8 mouse cellular contexts compared by ENCODE assay signal in the genomic region with DNA sequence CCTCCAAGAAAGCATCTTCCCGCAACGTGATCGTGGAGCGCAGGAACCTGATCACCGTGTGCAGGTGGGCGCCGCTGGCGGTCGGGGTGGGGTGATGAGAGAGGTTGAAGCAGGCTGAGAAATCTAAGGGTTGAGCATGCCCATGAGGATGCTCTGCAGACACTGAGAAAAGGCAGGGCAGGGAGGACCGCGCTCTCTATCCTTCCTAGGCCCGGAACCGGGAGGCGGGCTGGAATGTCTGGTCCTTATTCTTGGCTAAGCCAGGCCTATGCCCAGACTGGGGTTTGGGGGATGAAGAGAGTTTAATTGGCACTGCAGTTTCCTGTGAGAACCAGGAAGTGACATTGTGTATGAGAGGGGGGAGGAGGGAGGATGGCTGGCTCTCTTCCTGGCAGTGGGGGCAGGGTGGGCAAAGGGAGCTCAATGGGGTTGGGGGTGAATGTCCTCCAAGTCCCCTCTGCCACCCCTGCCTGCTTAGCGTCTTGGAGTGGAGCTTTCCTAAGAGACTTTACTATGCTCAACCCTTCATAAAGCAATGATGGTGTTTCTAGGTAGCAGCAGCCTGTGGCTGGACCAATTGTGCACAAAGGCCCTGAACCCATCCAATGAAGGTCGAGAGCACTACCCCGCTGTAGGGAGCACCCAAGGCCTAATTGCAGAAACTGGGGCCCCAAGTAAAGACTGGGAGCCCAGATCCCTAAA. TPM values are rescaled to one million over a fixed set of nuclear protein-coding genes. Genes with fewer than 3 reads are reported as not detected.
DNase-seq lines count a peak whose midpoint lies in the region; ATAC-seq and TF ChIP-seq lines count a peak whose summit lies in the region.

No protein-coding gene starts in this region.

- ATAC-seq in heart, embryonic 16.5 days (replicated peaks; ENCODE audit: extremely low read depth, insufficient read depth, low FRiP score) = peak; percentile 16; the same call in 1 of the 2 replicates
- ATAC-seq in hindbrain, postnatal 0 days = peak; percentile 61
- no peak for ATAC-seq in liver, postnatal 0 days
- ATAC-seq in monocyte, adult 5-6 weeks (replicated peaks; ENCODE audit: insufficient number of reproducible peaks, low FRiP score, low TSS enrichment, poor library complexity, severe bottlenecking) = no peak

- no peaks in the 10 kb centered on the region for H3K9me3 ChIP-seq in heart, embryonic 16.5 days (replicated peaks; ENCODE audit: control insufficient read depth, low read length)
- no peaks in the 10 kb centered on the region for H3K9me3 ChIP-seq in E14TG2a.4 (ENCODE audit: low read length)
- H3K9me3 ChIP-seq in hindbrain, postnatal 0 days (ENCODE audit: low read length) = no peaks in the 10 kb centered on the region
- H3K9me3 ChIP-seq in liver, postnatal 0 days (ENCODE audit: low read length) = no peaks in the 10 kb centered on the region

- peaks cover 15% of the 10 kb centered on the region for H3K4me1 ChIP-seq in heart, embryonic 16.5 days (ENCODE audit: control insufficient read depth, insufficient read depth, low read length)
- H3K4me1 ChIP-seq in E14TG2a.4 (replicated peaks; ENCODE audit: low read depth, low read length) = peaks cover 67% of the 10 kb centered on the region
- H3K4me1 ChIP-seq in hindbrain, postnatal 0 days (ENCODE audit: insufficient read depth, low read length) = peaks cover 27% of the 10 kb centered on the region
- peaks cover 20% of the 10 kb centered on the region for H3K4me1 ChIP-seq in liver, postnatal 0 days (ENCODE audit: insufficient read depth)

- no peak for DNase-seq in heart, adult 8-10 months (ENCODE audit: low spot score)
- DNase-seq in cerebellum, postnatal 14 days = peak; percentile 77 to 84
- DNase-seq in hindbrain, postnatal 0 days (ENCODE audit: low spot score) = peak; percentile 84
- no peak for DNase-seq in liver, postnatal 0 days
- DNase-seq in urinary bladder, adult 18-20 months (ENCODE audit: low spot score in 2 of 2) = no peak

- no peak for TF ChIP-seq CTCF in E14TG2a.4 (conservative IDR thresholded peaks at IDR 0.05; ENCODE audit: low read length)
- no peak for TF ChIP-seq CTCF in hindbrain, postnatal 0 days (IDR thresholded peaks at IDR 0.05; ENCODE audit: low read depth)
- no peak for TF ChIP-seq CTCF in liver, postnatal 0 days (IDR thresholded peaks at IDR 0.05; ENCODE audit: low read depth)

- H3K9ac ChIP-seq in heart, embryonic 16.5 days (ENCODE audit: low read length) = 0 out of 2 replicates have a peak overlapping the region, but pooled peaks have one; percentile 21
- H3K9ac ChIP-seq in hindbrain, postnatal 0 days (replicated peaks; ENCODE audit: low read length) = peak overlapping the region; percentile 93
- peak overlapping the region; percentile 46; the same call in 1 of the 2 replicates for H3K9ac ChIP-seq in liver, postnatal 0 days (replicated peaks)

- H3K4me3 ChIP-seq in heart, embryonic 16.5 days (ENCODE audit: low read length) = peak overlapping the region; percentile 47
- H3K4me3 ChIP-seq in E14TG2a.4 (replicated peaks; ENCODE audit: low read length) = peak overlapping the region; percentile 76
- peak overlapping the region; percentile 80 for H3K4me3 ChIP-seq in hindbrain, postnatal 0 days (ENCODE audit: low read length)
- H3K4me3 ChIP-seq in liver, postnatal 0 days (ENCODE audit: low read depth, low read length) = peak overlapping the region; percentile 44

- 10% methylated on average over 17 of the region's 17 CpGs for WGBS in heart, embryonic 16.5 days
- 6% methylated on average over 17 of the region's 17 CpGs for WGBS in hindbrain, postnatal 0 days
- WGBS in liver, postnatal 0 days (ENCODE audit: insufficient replicate concordance) = 8% methylated on average over 17 of the region's 17 CpGs

- H3K27me3 ChIP-seq in heart, embryonic 16.5 days (ENCODE audit: control insufficient read depth, insufficient read depth, low read length) = peaks cover 38% of the 10 kb centered on the region
- H3K27me3 ChIP-seq in E14TG2a.4 (ENCODE audit: insufficient read depth, low read length) = peaks cover 17% of the 10 kb centered on the region
- no peaks in the 10 kb centered on the region for H3K27me3 ChIP-seq in hindbrain, postnatal 0 days (ENCODE audit: insufficient read depth, low read length)
- H3K27me3 ChIP-seq in liver, postnatal 0 days (ENCODE audit: insufficient read depth, low read length) = peaks cover 68% of the 10 kb centered on the region

- TF ChIP-seq EP300 in liver, postnatal 0 days (IDR thresholded peaks at IDR 0.05; ENCODE audit: low read depth) = no peak

- peak overlapping the region; percentile 86 for H3K4me2 ChIP-seq in heart, embryonic 16.5 days (ENCODE audit: low read depth, low read length)
- H3K4me2 ChIP-seq in hindbrain, postnatal 0 days (ENCODE audit: low read depth, low read length) = peak overlapping the region; percentile 87
- H3K4me2 ChIP-seq in liver, postnatal 0 days (ENCODE audit: low read depth, low read length) = peak overlapping the region; percentile 66

- H3K27ac ChIP-seq in heart, embryonic 16.5 days (ENCODE audit: low read length) = no peak overlapping the region
- H3K27ac ChIP-seq in hindbrain, postnatal 0 days = peak overlapping the region; percentile 98
- H3K27ac ChIP-seq in liver, postnatal 0 days (ENCODE audit: low read depth) = no peak overlapping the region

- no peaks in the 10 kb centered on the region for H3K36me3 ChIP-seq in heart, embryonic 16.5 days (ENCODE audit: control insufficient read depth, insufficient read depth)
- peaks cover 9% of the 10 kb centered on the region; the same call in 1 of the 2 replicates for H3K36me3 ChIP-seq in E14TG2a.4 (ENCODE audit: insufficient read depth, low read length)
- H3K36me3 ChIP-seq in hindbrain, postnatal 0 days (ENCODE audit: insufficient read depth, low read length) = no peaks in the 10 kb centered on the region
- H3K36me3 ChIP-seq in liver, postnatal 0 days (replicated peaks; ENCODE audit: insufficient read depth, low read length) = no peaks in the 10 kb centered on the region

RNA-seq across cellular contexts. Expression of a gene that starts 0.7 kb away (rescaled TPM):
- 0.72 and 1.3 TPM in 2 replicates for polyA plus RNA-seq in heart, embryonic 16.5 days (2015; fragmentation: Nextera tagmentation; extraction: Ambion mirVana)
- total RNA-seq in heart, adult 8-10 months (2022) = under 1 TPM in 1 of 4 experiments, not detected in 3; 0.16 TPM
- total RNA-seq in hindbrain, postnatal 0 days (2014; rRNA removed) = 310 and 349 TPM in 2 replicates
- polyA plus RNA-seq in hindbrain, postnatal 0 days (2015; fragmentation: Nextera tagmentation; extraction: Ambion mirVana) = 114 and 125 TPM in 2 replicates
- polyA plus RNA-seq in liver, postnatal 0 days (2015; fragmentation: Nextera tagmentation; extraction: Ambion mirVana) = 1.8 and 2.4 TPM in 2 replicates
- total RNA-seq in monocyte, adult 5-6 weeks (2017) = 4.8 TPM in 1 of 3 replicates, not detected in the others

RNA-seq across cellular contexts. Expression of a gene that starts 13.9 kb away (rescaled TPM):
- 308 and 331 TPM in 2 replicates for polyA plus RNA-seq in heart, embryonic 16.5 days (2015; fragmentation: Nextera tagmentation; extraction: Ambion mirVana)
- 100 to 1,000 TPM; 174 to 204 (median 197) TPM for total RNA-seq in heart, adult 8-10 months (2022)
- 169 and 194 TPM in 2 replicates for total RNA-seq in hindbrain, postnatal 0 days (2014; rRNA removed)
- polyA plus RNA-seq in hindbrain, postnatal 0 days (2015; fragmentation: Nextera tagmentation; extraction: Ambion mirVana) = 165 and 176 TPM in 2 replicates
- polyA plus RNA-seq in liver, postnatal 0 days (2015; fragmentation: Nextera tagmentation; extraction: Ambion mirVana) = 510 and 522 TPM in 2 replicates
- total RNA-seq in monocyte, adult 5-6 weeks (2017) = 20.2 to 30.1 TPM (median 25.0 TPM) in 3 replicates

RNA-seq across cellular contexts. Expression of a gene that starts 27.9 kb away (rescaled TPM):
- polyA plus RNA-seq in heart, embryonic 16.5 days (2015; fragmentation: Nextera tagmentation; extraction: Ambion mirVana) = 14.9 TPM in 2 replicates
- 1 to 10 TPM in 2 of 4 experiments, under 1 TPM in 2; 0.19 to 4.5 (median 1.5) TPM for total RNA-seq in heart, adult 8-10 months (2022)
- total RNA-seq in hindbrain, postnatal 0 days (2014; rRNA removed) = 0.22 and 0.84 TPM in 2 replicates
- 0.48 and 0.54 TPM in 2 replicates for polyA plus RNA-seq in hindbrain, postnatal 0 days (2015; fragmentation: Nextera tagmentation; extraction: Ambion mirVana)
- polyA plus RNA-seq in liver, postnatal 0 days (2015; fragmentation: Nextera tagmentation; extraction: Ambion mirVana) = 311 and 329 TPM in 2 replicates
- total RNA-seq in monocyte, adult 5-6 weeks (2017) = 2.2 to 10.4 TPM (median 8.0 TPM) in 3 replicates

RNA-seq across cellular contexts. Expression of a gene that starts 36.2 kb away (rescaled TPM):
- 215 and 234 TPM in 2 replicates for polyA plus RNA-seq in heart, embryonic 16.5 days (2015; fragmentation: Nextera tagmentation; extraction: Ambion mirVana)
- 10 to 100 TPM; 76.5 to 84.8 (median 79.6) TPM for total RNA-seq in heart, adult 8-10 months (2022)
- 85.6 and 98.5 TPM in 2 replicates for total RNA-seq in hindbrain, postnatal 0 days (2014; rRNA removed)
- polyA plus RNA-seq in hindbrain, postnatal 0 days (2015; fragmentation: Nextera tagmentation; extraction: Ambion mirVana) = 98.4 and 104 TPM in 2 replicates
- 156 and 161 TPM in 2 replicates for polyA plus RNA-seq in liver, postnatal 0 days (2015; fragmentation: Nextera tagmentation; extraction: Ambion mirVana)
- total RNA-seq in monocyte, adult 5-6 weeks (2017) = 62.3 to 97.9 TPM (median 97.8 TPM) in 3 replicates

RNA-seq across cellular contexts. Expression of a gene that starts 53.6 kb away (rescaled TPM):
- 3.0 and 3.9 TPM in 2 replicates for polyA plus RNA-seq in heart, embryonic 16.5 days (2015; fragmentation: Nextera tagmentation; extraction: Ambion mirVana)
- 1 to 10 TPM; 2.5 to 5.4 (median 3.6) TPM for total RNA-seq in heart, adult 8-10 months (2022)
- 546 and 699 TPM in 2 replicates for total RNA-seq in hindbrain, postnatal 0 days (2014; rRNA removed)
- 20.6 and 21.0 TPM in 2 replicates for polyA plus RNA-seq in hindbrain, postnatal 0 days (2015; fragmentation: Nextera tagmentation; extraction: Ambion mirVana)
- 0.23 and 0.72 TPM in 2 replicates for polyA plus RNA-seq in liver, postnatal 0 days (2015; fragmentation: Nextera tagmentation; extraction: Ambion mirVana)
- total RNA-seq in monocyte, adult 5-6 weeks (2017) = not detected in 3 replicates

Comparison
In these comparisons a context has a peak if more than half of its experiments do, and no peak if none do; other contexts are left out.
1. ATAC-seq: peak in heart, embryonic 16.5 days (single experiment) and hindbrain, postnatal 0 days (single experiment); none in liver, postnatal 0 days (single experiment) and monocyte, adult 5-6 weeks (single experiment).
2. H3K9ac ChIP-seq: peak in every context shown above with its lines; median percentile 93 in hindbrain, postnatal 0 days; 46 in liver, postnatal 0 days; 21 in heart, embryonic 16.5 days.
3. DNase-seq: peak in cerebellum, postnatal 14 days (2 of 2) and hindbrain, postnatal 0 days (single experiment); none in heart, adult 8-10 months (single experiment), liver, postnatal 0 days (single experiment) and urinary bladder, adult 18-20 months (0 of 2).
4. RNA of a gene that starts 0.7 kb away (total RNA-seq): 310 to 349 TPM in hindbrain, postnatal 0 days; 0.16 TPM in heart, adult 8-10 months and 4.8 TPM in monocyte, adult 5-6 weeks; every median in the first group is over 10 times any median in the second.
5. Peak in every context shown above with its lines, with median percentiles within 50 percentile points of each other: H3K4me2 ChIP-seq and H3K4me3 ChIP-seq.